Mouse (Mus musculus) heart, adult 2 months (tissue): ENCODE data around the gene Bnip3. TPM values are rescaled to one million over a fixed set of nuclear protein-coding genes. Genes with fewer than 3 reads are reported as not detected.

Source experiments
- DNase-seq, 2 experiments: peaks; one replicate each; pipeline ENCODE4 v3.0.0; 2021
- H3K27ac ChIP-seq: fragments of 200-600 bp; 2 replicates; pipeline ENCODE4 v1.8.1; 2022
- H3K27me3 ChIP-seq: fragments of 200-500 bp; 2 replicates; pipeline ENCODE4 v1.6.1; 2012; ENCODE audit warnings: mild to moderate bottlenecking, low read length, inconsistent platforms, mixed read lengths; ENCODE audit not compliant: control insufficient read depth, insufficient read depth
- H3K36me3 ChIP-seq: fragments of 200-500 bp; 2 replicates; pipeline ENCODE4 v1.6.1; 2012; ENCODE audit warnings: low read length, inconsistent platforms; ENCODE audit not compliant: control insufficient read depth, insufficient read depth
- H3K4me1 ChIP-seq: fragments of 200-500 bp; 2 replicates; pipeline ENCODE4 v1.6.1; 2011; ENCODE audit warnings: low read length; ENCODE audit not compliant: control insufficient read depth, insufficient read depth
- H3K4me3 ChIP-seq: fragments of 200-600 bp; 2 replicates; pipeline ENCODE4 v1.8.1; 2022
- H3K79me2 ChIP-seq: fragments of 200-500 bp; replicated peaks from 2 replicates; pipeline ENCODE4 v1.6.1; 2012; ENCODE audit warnings: mild to moderate bottlenecking, inconsistent platforms, low read length, moderate library complexity, mixed read lengths; ENCODE audit not compliant: control insufficient read depth, insufficient read depth
- H3K9ac ChIP-seq: fragments of 200-500 bp; 2 replicates; pipeline ENCODE4 v1.6.1; 2012; ENCODE audit warnings: low read depth, mild to moderate bottlenecking, control low read depth, inconsistent platforms, low read length, mixed read lengths
- CTCF ChIP-seq: fragments of 200-600 bp; IDR thresholded peaks from 2 replicates; pipeline ENCODE4 v1.8.1; 2022; ENCODE audit warnings: antibody characterized with exemption, mild to moderate bottlenecking, moderate library complexity
- EP300 ChIP-seq: fragments of 200-500 bp; IDR thresholded peaks from 2 replicates; pipeline ENCODE4 v1.6.1; 2011; ENCODE audit warnings: low read depth, low read length, control low read depth; ENCODE audit not compliant: insufficient read depth
- POLR2A ChIP-seq: fragments of 200-500 bp; IDR thresholded peaks from 2 replicates; pipeline ENCODE4 v1.6.1; 2011; ENCODE audit warnings: mild to moderate bottlenecking, low read depth, low read length, control low read depth; ENCODE audit not compliant: insufficient read depth
- WGBS: fragments of 180-500 bp; shearing (Covaris S2); methylation state at CpG from one replicate; pipeline ENCODE4 v1.1.7; 2018; 5-methylcytosine and 5-hydroxymethylcytosine counted together
- intact Hi-C: fragments of 180-260 bp; cut with DNase I; formaldehyde crosslinking; loops from one replicate; pipeline ENCODE4 v1.15.1; 2025
- polyA plus RNA-seq: library from polyadenylated mRNA; depleted of rRNA; stranded (reverse); fragments of >200 nt; gene quantifications from 2 replicates; pipeline ENCODE4 v1.2.3, GENCODE M21; 2012
- total RNA-seq, 2 experiments: library from RNA; stranded (reverse); gene quantifications; 2 replicates each; pipeline ENCODE4 v1.2.3; 2021

Gene Bnip3
- total and polyA plus RNA-seq, 3 experiments: 48.7 to 401 (median 270) TPM

DNA sequence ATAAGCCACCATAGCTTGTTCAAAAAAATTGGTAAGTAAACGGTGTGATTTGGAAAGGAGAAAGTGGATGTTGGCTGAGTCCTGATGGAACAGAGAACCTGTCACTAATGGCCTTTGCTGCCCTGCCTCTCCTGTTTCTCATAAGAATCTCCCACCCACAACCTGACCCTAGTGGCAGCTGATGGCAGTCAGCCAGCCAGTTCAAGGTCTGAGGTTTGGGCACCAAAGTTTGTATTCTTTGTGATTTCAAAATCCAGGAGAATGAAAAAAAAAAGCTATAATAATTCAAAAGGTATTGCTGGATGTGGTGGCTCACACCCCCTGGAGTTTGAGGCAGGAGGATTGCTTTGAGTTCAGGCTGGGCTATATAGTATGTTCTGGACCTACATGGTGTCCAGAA lies 33.0 kb upstream of the Bnip3 start:
- Histone ChIP-seq H3K4me3 (no peak overlapping the region), H3K9ac (no peak overlapping the region), H3K27me3 (peaks cover 10% of the 10 kb centered on the region), H3K36me3 (no peaks in the 10 kb centered on the region), H3K79me2 (no peaks in the 10 kb centered on the region), H3K4me1 (no peaks in the 10 kb centered on the region), H3K27ac (no peak overlapping the region)
- TF ChIP-seq EP300: no peak
- no peak for DNase-seq
- intact Hi-C loops: no loop called here
- WGBS: 88% methylated on average over 1 of the region's 1 CpGs

DNA sequence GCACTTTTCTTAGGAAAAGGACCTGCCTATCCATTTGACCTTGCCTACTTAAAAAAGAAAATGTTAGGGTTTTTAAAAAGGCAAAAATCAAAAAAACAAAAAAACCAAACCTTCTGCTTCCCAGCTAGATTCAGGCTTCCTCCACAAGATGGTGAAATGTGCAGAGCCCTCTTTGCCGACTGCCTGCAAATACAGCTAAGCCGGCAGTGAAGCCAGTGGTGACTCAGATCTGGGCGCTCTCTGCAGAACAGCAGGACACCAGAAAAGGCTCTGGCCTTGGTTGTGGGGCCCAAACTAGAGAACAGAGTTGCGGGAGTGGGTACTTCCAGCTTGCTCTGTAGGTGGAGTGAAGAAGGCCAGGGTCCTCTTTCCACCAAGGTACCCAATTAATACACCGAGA lies 32.3 kb upstream of the Bnip3 start:
- H3K4me1 ChIP-seq: no peaks in the 10 kb centered on the region
- H3K36me3 ChIP-seq: no peaks in the 10 kb centered on the region
- H3K27ac ChIP-seq: no peak overlapping the region
- no peak overlapping the region for H3K4me3 ChIP-seq
- H3K27me3 ChIP-seq: peaks cover 10% of the 10 kb centered on the region
- no peaks in the 10 kb centered on the region for H3K79me2 ChIP-seq
- H3K9ac ChIP-seq: no peak overlapping the region
- no peak for DNase-seq
- no peak for TF ChIP-seq CTCF
- TF ChIP-seq EP300: no peak
- 51% methylated on average over 5 of the region's 5 CpGs for WGBS
- intact Hi-C loops: no loop called here

DNA sequence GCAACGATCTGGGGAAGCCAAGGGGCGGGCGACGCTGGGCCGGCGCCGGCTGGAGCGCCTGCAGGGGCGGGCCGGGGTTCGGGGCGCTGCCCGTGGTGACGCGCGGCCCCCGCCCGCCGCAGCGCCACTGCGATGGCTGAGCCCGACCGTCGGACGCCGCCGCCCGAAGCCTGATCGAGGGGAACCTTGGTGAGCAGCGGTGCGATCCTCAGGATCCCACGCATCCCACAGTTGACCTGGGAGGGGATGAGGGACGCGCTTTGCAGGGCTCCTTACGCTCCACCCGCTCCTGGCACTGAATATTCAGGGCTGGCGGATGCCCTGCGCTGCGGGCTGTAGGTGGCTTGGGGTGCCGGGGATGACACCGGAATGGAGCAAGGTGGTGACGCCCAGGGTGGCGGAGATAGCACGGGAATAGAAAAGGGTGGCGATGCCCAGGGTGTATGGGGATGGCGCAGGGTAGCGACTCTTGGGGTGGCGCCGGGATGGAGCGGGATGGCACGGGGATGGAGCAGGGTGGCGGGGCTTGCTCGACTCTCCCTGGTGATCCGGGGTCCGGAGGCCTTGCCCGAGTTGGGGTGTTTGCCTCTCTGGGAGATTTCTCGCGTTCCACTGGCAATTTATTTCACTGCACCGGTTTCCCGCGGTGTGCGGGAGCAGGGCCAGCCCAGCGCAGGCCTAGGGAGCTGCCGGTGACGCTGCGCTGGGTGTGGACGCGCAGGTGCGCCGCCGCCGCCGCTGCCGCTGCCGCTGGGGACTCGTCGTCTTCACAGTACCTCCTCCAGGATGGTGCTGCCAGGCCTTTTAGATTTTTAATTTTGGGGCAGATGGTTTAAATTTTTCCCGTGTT lies 31.5 kb upstream of the Bnip3 start, which contains the start of gene Jakmip3:
TSS of gene Jakmip3 (plus strand) at position 119 of the 850 bp plus-strand sequence.
- WGBS: 1% methylated on average over 78 of the region's 78 CpGs
- intact Hi-C loops: no loop called here
- Histone ChIP-seq H3K27ac (no peak within 1 kb of the TSS), H3K36me3 (no peaks in the 10 kb centered on the region), H3K79me2 (no peaks in the 10 kb centered on the region), H3K9ac (no peak within 1 kb of the TSS), H3K27me3 (peaks cover 10% of the 10 kb centered on the region), H3K4me3 (peak within 1 kb of the TSS; percentile 32), H3K4me1 (no peaks in the 10 kb centered on the region)
- TF ChIP-seq EP300: no peak
- TF ChIP-seq POLR2A: no peak
- no peak for TF ChIP-seq CTCF
- DNase-seq: peak; percentile 7 to 28

DNA sequence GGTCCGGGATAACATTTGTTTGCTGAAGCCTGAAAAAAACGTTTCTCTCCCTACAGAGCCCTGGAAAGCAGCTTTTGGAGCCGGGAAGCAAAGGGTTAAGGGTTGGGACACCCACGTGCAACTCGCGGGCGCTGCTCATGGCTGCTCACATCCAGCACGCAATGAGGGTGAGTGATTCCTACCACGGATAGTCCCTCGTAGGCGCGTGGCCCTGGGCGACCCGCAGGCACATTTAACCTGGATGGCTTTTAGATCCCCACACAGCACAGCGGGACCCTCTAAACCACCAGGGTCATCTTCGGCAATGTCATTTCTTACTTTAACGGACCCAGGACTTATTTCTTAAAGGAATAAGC lies 30.9 kb upstream of the Bnip3 start:
- no peak for DNase-seq
- Histone ChIP-seq H3K36me3 (no peaks in the 10 kb centered on the region), H3K9ac (no peak overlapping the region), H3K4me3 (peak overlapping the region; percentile 32), H3K79me2 (no peaks in the 10 kb centered on the region), H3K27me3 (peaks cover 10% of the 10 kb centered on the region), H3K4me1 (no peaks in the 10 kb centered on the region), H3K27ac (no peak overlapping the region)
- TF ChIP-seq EP300: no peak
- no peak for TF ChIP-seq POLR2A
- intact Hi-C loops: no loop called here
- WGBS: under 1% methylated on average over 17 of the region's 17 CpGs

DNA sequence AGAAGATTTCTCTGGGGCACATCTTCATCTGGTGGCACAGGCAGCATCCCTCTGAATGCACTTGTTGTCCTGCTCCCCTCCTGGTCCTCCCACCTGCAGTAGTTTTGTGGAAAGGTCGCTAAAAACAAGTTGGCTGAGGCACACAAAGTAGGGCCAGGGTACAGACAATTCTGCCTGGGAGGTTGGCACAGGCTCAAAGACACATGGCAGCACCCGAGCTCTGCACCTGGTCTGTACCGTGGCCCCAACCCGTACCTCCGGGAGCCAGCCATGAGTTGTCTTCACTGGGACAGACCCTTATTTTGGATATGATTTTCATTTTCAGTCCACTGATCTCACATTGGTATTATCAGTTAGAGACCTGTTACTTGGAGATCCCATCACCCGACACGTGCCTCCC lies 29.7 kb upstream of the Bnip3 start:
- Histone ChIP-seq H3K36me3 (no peaks in the 10 kb centered on the region), H3K27me3 (peaks cover 10% of the 10 kb centered on the region), H3K4me3 (no peak overlapping the region), H3K79me2 (no peaks in the 10 kb centered on the region), H3K9ac (no peak overlapping the region), H3K27ac (no peak overlapping the region), H3K4me1 (no peaks in the 10 kb centered on the region)
- DNase-seq: no peak
- 80% methylated on average over 7 of the region's 7 CpGs for WGBS
- intact Hi-C loops: no loop called here
- TF ChIP-seq POLR2A: no peak

DNA sequence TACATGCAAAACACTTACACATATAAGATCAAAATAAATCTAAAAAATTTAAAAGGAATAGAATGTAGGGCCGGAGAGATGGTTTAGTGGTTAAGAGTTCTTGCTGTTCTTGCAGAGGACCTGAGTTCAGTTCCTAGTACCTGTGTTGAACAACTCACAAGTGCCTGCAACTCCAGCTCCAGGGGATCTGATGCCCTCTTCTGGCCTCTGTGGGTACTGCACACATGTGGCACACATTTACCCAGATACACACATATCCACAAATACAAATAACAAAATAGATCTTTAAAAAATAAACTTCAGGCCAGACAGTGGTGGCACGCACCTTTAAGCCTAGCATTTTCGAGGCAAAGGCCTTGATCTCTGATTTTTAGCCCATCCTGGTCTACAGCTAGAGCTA lies 25.2 kb upstream of the Bnip3 start:
- no peak for DNase-seq
- H3K79me2 ChIP-seq: no peaks in the 10 kb centered on the region
- intact Hi-C loops: no loop called here
- H3K4me1 ChIP-seq: no peaks in the 10 kb centered on the region
- no peak overlapping the region for H3K9ac ChIP-seq
- H3K36me3 ChIP-seq: no peaks in the 10 kb centered on the region
- TF ChIP-seq POLR2A: no peak
- no peak for TF ChIP-seq EP300
- TF ChIP-seq CTCF: 0 out of 2 replicates have a peak, but pooled peaks have one; percentile 3
- WGBS: 87% methylated on average over 3 of the region's 3 CpGs
- H3K27ac ChIP-seq: no peak overlapping the region
- H3K27me3 ChIP-seq: peaks cover 5% of the 10 kb centered on the region
- H3K4me3 ChIP-seq: no peak overlapping the region
